Mouse (Mus musculus): ENCODE results near the gene Anxa9.

- TF ChIP-seq POLR2A (IDR thresholded peaks at IDR 0.05; ENCODE audit: insufficient read length, low read depth), result no peak
- no peak for TF ChIP-seq E2F4 (IDR thresholded peaks at IDR 0.05; ENCODE audit: insufficient read depth)
- TF ChIP-seq CEBPB (IDR thresholded peaks at IDR 0.05; ENCODE audit: insufficient read depth, poor library complexity, severe bottlenecking), result no peak
- no peak for TF ChIP-seq MYOD1 (IDR thresholded peaks at IDR 0.05; ENCODE audit: control insufficient read depth in 1 of 3, insufficient read length in 2 of 3, low read depth in 2 of 3)
- no peak for TF ChIP-seq MAX (IDR thresholded peaks at IDR 0.05; ENCODE audit: low read depth)
- no peak for TF ChIP-seq USF1 (IDR thresholded peaks at IDR 0.05; ENCODE audit: low read depth)
Observed at GRCm38 (mm10) chr3:95276428-95276934, 30.5 kb downstream of the Anxa9 start.

Measured in myocyte (in vitro differentiated cells).